In the genomic region with DNA sequence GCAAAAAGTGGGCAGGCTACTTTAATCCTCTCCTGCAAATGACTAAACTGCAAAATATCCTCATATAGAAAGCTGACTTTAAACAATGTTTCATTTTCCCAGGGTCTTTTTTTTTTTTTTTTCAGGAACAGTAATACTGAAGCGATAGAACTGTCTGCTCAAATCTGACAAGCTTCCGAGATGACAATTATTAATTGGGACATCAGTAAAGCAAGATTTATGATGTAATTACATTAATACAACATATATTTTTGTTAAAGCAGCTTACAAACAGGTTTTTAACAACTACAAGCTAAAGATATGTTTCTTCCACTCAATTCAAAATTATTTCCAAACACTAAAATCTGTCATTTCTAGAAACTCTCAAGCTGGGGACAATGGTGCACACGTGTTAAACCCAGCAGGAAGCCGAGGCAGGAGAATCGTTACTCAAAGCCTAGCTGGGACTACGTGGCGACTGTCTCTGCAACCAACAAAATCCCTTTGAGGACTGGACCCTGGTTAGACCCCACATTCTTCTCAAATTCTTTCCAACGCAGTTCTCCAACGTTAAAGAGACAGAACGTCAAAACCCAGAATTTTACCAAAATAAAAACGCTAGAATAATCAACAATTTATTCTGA, we compare ENCODE assay signal across 8 mouse cellular contexts. TPM values are rescaled to one million over a fixed set of nuclear protein-coding genes. Genes with fewer than 3 reads are reported as not detected.
A peak's percentile ranks its signal among the peaks of the same experiment; 100 is the strongest.
DNase-seq lines count a peak whose midpoint lies in the region; ATAC-seq and TF ChIP-seq lines count a peak whose summit lies in the region.

No protein-coding gene starts in this region.

- no peak for ATAC-seq in lung, postnatal 0 days

- no peaks in the 10 kb centered on the region for H3K9me3 ChIP-seq in lung, postnatal 0 days (ENCODE audit: low read length)
- no peaks in the 10 kb centered on the region for H3K9me3 ChIP-seq in embryonic facial prominence, embryonic 10.5 days

- no peak for TF ChIP-seq EP300 in lung, postnatal 0 days (IDR thresholded peaks at IDR 0.05)

- H3K27ac ChIP-seq in lung, postnatal 0 days (ENCODE audit: low read length), result peak overlapping the region; percentile 99
- peak overlapping the region; percentile 99 for H3K27ac ChIP-seq in embryonic facial prominence, embryonic 10.5 days (replicated peaks)

- TF ChIP-seq CTCF in lung, postnatal 0 days (IDR thresholded peaks at IDR 0.05), result no peak

- peak overlapping the region; percentile 88 for H3K9ac ChIP-seq in lung, postnatal 0 days (replicated peaks; ENCODE audit: low read depth)

- H3K4me2 ChIP-seq in lung, postnatal 0 days (replicated peaks; ENCODE audit: low read depth, low read length), result peak overlapping the region; percentile 77

- WGBS in lung, postnatal 0 days, result 4% methylated on average over 11 of the region's 11 CpGs
- 7% methylated on average over 11 of the region's 11 CpGs for WGBS in embryonic facial prominence, embryonic 10.5 days

- peak overlapping the region; percentile 72 for H3K4me3 ChIP-seq in lung, postnatal 0 days (ENCODE audit: low read depth, low read length)
- peak overlapping the region; percentile 96 for H3K4me3 ChIP-seq in embryonic facial prominence, embryonic 10.5 days

- peak; percentile 27 for DNase-seq in lung, postnatal 0 days (ENCODE audit: low spot score)
- no peak for DNase-seq in lung, adult 18-20 months
- DNase-seq in embryonic facial prominence, embryonic 10.5 days (ENCODE audit: low spot score), result no peak
- peak; percentile 73 for DNase-seq in induced T-regulatory cell, adult 2 months (ENCODE audit: low read depth)
- DNase-seq in neural tube, embryonic 10.5 days (ENCODE audit: extremely low spot score, low spot score), result peak; percentile 31
- no peak for DNase-seq in right cerebral cortex, postnatal 36 days (ENCODE audit: low spot score in 2 of 2)
- no peak for DNase-seq in frontal cortex, postnatal 25 days (ENCODE audit: low spot score in 2 of 2)
- no peak for DNase-seq in adrenal gland, postnatal 14 days

- H3K4me1 ChIP-seq in lung, postnatal 0 days (ENCODE audit: insufficient read depth, low read depth, low read length), result peaks cover 17% of the 10 kb centered on the region
- H3K4me1 ChIP-seq in embryonic facial prominence, embryonic 10.5 days, result peaks cover 59% of the 10 kb centered on the region

- no peaks in the 10 kb centered on the region for H3K36me3 ChIP-seq in lung, postnatal 0 days (ENCODE audit: insufficient read depth, low read length)
- 0 out of 2 replicates have a peak, but pooled peaks cover 5% of the 10 kb centered on the region for H3K36me3 ChIP-seq in embryonic facial prominence, embryonic 10.5 days (replicated peaks)

- H3K27me3 ChIP-seq in lung, postnatal 0 days (replicated peaks; ENCODE audit: insufficient read depth, low read length), result no peaks in the 10 kb centered on the region
- H3K27me3 ChIP-seq in embryonic facial prominence, embryonic 10.5 days (replicated peaks; ENCODE audit: low read depth, poor library complexity, severe bottlenecking), result no peaks in the 10 kb centered on the region

RNA-seq across cellular contexts. Expression of gene Mapk6, which starts 1.5 kb away (rescaled TPM):
- 28.0 and 30.5 TPM in 2 replicates for polyA plus RNA-seq in lung, postnatal 0 days (2015; fragmentation: Nextera tagmentation; extraction: Ambion mirVana)
- polyA plus RNA-seq in embryonic facial prominence, embryonic 10.5 days (2016; fragmentation: Nextera tagmentation; extraction: Ambion mirVana), result 149 and 151 TPM in 2 replicates
- total RNA-seq in adrenal gland, postnatal 14 days (2021), result 35.0 and 38.0 TPM in 2 replicates

RNA-seq across cellular contexts. Expression of gene Leo1, which starts 33.0 kb away (rescaled TPM):
- 17.0 and 19.3 TPM in 2 replicates for polyA plus RNA-seq in lung, postnatal 0 days (2015; fragmentation: Nextera tagmentation; extraction: Ambion mirVana)
- 53.9 and 57.7 TPM in 2 replicates for polyA plus RNA-seq in embryonic facial prominence, embryonic 10.5 days (2016; fragmentation: Nextera tagmentation; extraction: Ambion mirVana)
- total RNA-seq in adrenal gland, postnatal 14 days (2021), result 32.0 and 37.1 TPM in 2 replicates

Comparison
In these comparisons a context has a peak if more than half of its experiments do, and no peak if none do; other contexts are left out.
1. DNase-seq: peak in lung, postnatal 0 days (single experiment), induced T-regulatory cell, adult 2 months (single experiment) and neural tube, embryonic 10.5 days (single experiment); none in lung, adult 18-20 months (0 of 2), embryonic facial prominence, embryonic 10.5 days (single experiment), right cerebral cortex, postnatal 36 days (0 of 2), frontal cortex, postnatal 25 days (0 of 2) and adrenal gland, postnatal 14 days (single experiment).